Mouse (Mus musculus) frontal cortex, adult 2 months (tissue): ENCODE data around the gene Fam240b. TPM values are rescaled to one million over a fixed set of nuclear protein-coding genes. Genes with fewer than 3 reads are reported as not detected.

Source experiments
- DNase-seq, 2 experiments: peaks; one replicate each; pipeline ENCODE4 v3.0.0; 2022; ENCODE audit warnings: low spot score in 1 of 2; ENCODE audit errors: extremely low spot score in 1 of 2
- polyA plus RNA-seq: library from polyadenylated mRNA; depleted of rRNA; stranded (reverse); fragments of >200 nt; gene quantifications from 2 replicates; pipeline ENCODE4 v1.2.3, GENCODE M21; 2012; rRNA removed

The Fam240b gene
- polyA plus RNA-seq, 1 experiment = not detected

DNA sequence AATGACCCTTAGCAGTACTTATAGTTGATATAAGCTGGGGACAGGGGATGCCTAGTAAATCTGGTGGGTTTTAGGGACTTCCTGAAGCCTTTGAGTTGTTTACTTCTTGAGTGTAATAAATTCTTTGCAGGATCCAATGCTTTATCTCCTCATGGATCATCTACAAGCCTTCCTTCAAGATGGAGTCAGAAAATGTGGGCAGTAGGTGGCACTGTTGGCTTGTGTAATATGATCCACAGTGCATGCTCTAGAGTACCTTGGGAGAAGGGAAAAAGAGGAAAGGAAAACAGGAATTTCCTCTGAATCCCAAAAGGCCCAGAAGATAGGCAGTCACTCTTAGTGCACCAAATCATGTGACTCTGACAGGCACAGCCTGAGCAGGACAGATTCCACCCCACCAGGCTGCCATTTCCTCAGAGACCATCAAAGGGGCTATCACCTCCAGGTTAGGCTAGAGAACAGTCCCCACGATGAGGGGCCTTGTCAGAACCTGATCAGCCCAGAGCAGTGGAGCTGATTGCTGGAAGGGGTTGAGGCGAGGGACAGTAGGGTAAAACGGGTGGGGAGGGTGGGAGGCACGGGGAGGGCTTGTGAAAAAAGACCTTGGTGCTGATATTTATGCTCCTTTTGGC is 54.2 kb downstream of the Fam240b start:
- DNase-seq = peak in 1 of 2 experiments; percentile 88

- no peak for DNase-seq
Measured at GRCm38 (mm10) chr13:64440592-64440991, 57.0 kb downstream of the Fam240b start.

DNA sequence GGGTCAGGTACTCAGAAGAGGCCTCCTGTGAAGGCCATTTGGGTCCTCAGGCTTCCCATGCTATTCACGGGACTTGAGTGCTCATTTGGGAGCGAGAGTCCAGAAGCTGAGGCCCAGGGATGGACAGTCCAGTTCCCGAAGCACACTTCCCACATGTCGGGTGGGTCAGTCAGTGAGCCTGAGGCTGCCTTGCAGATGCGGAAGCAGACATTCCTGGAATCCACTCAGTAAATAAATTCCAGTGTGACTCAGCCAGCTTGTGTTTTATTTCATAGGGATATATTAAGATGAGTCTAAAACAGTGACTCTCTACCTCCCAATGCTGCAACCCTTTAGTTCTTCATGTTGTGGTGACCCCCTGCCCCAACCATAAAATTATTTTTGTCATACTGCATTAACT is 58.1 kb downstream of the Fam240b start:
- no peak for DNase-seq

GRCm38 (mm10) chr13:64438863-64439452 is 58.6 kb downstream of the Fam240b start:
- peak in 1 of 2 experiments; percentile 83 for DNase-seq

GRCm38 (mm10) chr13:64437801-64438200 is 59.8 kb downstream of the Fam240b start:
- DNase-seq = no peak

DNA sequence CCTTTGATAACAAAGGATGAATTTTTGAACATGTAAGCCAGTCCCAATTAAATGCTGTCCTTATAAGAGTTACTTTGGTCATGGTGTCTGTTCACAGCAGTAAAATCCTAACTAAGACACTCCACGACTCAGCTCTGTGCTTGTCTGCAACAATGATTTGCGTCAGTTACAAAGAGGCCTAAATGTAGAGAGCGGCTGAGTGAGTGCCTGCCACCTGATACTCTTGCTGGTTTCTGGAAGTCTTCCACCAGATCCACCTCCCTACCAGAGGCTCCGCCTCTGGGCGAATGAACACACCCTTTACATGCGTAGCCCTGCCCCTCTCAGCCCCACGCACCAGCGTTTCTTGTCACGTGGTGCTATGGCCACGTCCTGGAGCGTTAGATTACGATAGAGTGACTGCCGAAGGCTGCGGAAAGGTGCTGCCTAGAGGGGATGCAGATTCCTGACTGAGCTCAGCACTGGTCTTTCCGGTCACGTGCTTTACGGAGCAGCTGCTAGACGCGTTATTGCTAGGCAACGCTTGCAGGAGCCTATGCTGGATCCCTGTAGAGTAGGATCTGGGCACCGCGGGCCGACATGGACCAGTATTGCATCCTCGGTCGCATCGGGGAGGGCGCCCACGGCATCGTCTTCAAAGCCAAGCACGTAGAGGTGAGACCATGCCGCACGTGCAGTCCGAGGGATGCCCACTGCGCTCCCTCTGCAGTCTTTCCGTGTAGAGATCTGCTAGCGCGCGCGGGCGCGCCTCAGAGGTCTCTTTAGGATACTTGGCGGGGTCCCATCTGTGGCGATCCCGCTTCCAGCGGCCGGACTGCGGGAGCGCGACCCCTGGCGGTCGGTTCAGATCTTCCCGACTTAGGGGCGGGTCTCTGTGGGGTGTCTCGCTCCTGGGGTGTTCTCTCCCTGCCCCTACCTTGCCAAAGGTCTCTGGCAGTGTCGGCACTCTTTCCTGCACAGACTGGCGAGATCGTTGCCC is 65.3 kb downstream of the Fam240b start, which contains the start of gene Cdk20:
Gene Cdk20, plus strand, starts transcription at position 298 of the 979 bp plus-strand sequence.
- DNase-seq = peak; percentile 95 to 96

Other genes starting within 250 kb of the Fam240b start
- gene Cdc14b, start 222.5 kb downstream of the Fam240b start, polyA plus RNA-seq = 10.6 and 11.8 TPM in 2 replicates
- 14.7 and 17.3 TPM in 2 replicates for gene Aaed1, start 185.1 kb downstream of the Fam240b start, polyA plus RNA-seq
- gene Ctsl, start 126.9 kb downstream of the Fam240b start, polyA plus RNA-seq = 141 and 143 TPM in 2 replicates
- gene Cdk20, start 65.5 kb downstream of the Fam240b start, polyA plus RNA-seq = 16.5 and 16.9 TPM in 2 replicates